Mouse (Mus musculus): ENCODE data around the gene Inpp5e. TPM values are rescaled to one million over a fixed set of nuclear protein-coding genes. Genes with fewer than 3 reads are reported as not detected.

Gene Inpp5e
- polyA plus RNA-seq, 1 experiment from 2014 or later = 25.8 TPM

DNA sequence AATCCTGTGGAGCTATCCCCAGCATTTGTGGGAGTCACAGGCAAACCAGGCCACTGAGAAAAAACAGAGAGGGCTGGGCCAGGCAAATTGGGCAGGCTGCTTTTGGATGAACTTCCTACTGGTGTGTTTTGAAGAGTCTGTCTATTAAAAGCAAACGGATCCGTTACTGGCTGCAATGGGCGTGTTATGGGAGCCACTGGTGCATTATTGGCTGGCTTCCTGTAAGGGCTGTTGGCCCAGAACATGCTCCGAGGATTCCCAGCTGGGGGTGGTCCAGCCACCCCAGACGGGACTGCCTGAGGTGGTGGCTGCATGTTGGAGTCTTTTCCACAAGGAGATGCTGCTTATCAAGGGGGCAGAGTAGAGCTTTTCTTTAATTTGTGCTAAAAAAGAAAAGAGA lies 32.7 kb upstream of the Inpp5e start:
- H3K4me2 ChIP-seq = no peak overlapping the region
- H3K9ac ChIP-seq = no peak overlapping the region
- no peaks in the 10 kb centered on the region for H3K9me3 ChIP-seq (replicated peaks)
- no peaks in the 10 kb centered on the region for H3K27me3 ChIP-seq
- 76% methylated on average over 5 of the region's 5 CpGs for WGBS
- H3K4me1 ChIP-seq = peaks cover 27% of the 10 kb centered on the region
- H3K36me3 ChIP-seq = peaks cover 55% of the 10 kb centered on the region
- H3K4me3 ChIP-seq (replicated peaks) = no peak overlapping the region
- ATAC-seq (replicated peaks; ENCODE audit: low FRiP score) = no peak
- H3K27ac ChIP-seq = no peak overlapping the region

DNA sequence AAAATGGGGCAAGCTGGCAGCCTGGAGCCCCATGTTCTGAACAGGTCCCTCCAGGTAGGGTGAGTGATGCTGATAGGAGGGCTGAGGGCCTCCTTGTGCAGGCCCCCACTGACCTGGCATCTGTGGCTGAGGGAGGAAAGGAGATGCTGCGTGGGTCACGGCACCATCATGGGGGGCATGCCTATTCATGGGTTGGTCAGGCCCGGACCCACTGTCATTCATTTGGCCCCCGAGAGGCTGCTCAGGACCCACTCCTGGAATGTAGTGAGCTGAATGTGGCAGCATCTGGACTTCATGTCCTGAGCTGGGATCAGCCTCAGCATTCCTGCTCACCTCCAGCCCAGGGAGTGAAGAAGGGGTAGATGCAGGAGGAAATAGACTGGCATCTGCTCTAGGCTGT lies 32.3 kb upstream of the Inpp5e start:
- WGBS = 90% methylated on average over 4 of the region's 4 CpGs
- Histone ChIP-seq H3K27me3 (no peaks in the 10 kb centered on the region), H3K9me3 (replicated peaks) (no peaks in the 10 kb centered on the region), H3K4me2 (no peak overlapping the region), H3K27ac (no peak overlapping the region), H3K4me3 (replicated peaks) (no peak overlapping the region), H3K9ac (no peak overlapping the region), H3K36me3 (peaks cover 57% of the 10 kb centered on the region), H3K4me1 (peaks cover 23% of the 10 kb centered on the region)
- no peak for ATAC-seq (replicated peaks; ENCODE audit: low FRiP score)

DNA sequence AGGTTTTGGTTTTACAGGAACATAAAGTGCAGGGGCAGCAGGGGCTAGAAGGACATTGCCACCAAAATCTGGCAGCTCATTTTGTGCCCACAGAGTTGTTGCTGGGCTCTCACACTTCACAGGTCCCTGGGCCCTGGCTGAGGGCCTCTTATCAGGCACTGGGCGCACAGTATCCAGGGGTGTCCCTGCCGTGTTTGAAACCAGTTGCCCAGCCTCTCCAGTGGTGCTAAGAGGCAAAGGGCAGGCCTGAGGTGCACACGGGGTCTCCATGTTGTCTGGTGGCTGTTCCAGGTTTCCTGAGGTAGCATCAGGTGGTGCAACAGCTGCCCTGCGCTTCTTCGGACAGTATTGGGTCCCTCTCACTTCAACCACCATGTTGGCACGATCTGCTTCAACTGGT lies 30.7 kb upstream of the Inpp5e start:
- Histone ChIP-seq H3K27ac (no peak overlapping the region), H3K36me3 (peaks cover 73% of the 10 kb centered on the region), H3K4me3 (replicated peaks) (no peak overlapping the region), H3K9me3 (replicated peaks) (no peaks in the 10 kb centered on the region), H3K9ac (no peak overlapping the region), H3K4me2 (no peak overlapping the region), H3K4me1 (peaks cover 20% of the 10 kb centered on the region), H3K27me3 (no peaks in the 10 kb centered on the region)
- ATAC-seq (replicated peaks; ENCODE audit: low FRiP score) = no peak
- 95% methylated on average over 6 of the region's 6 CpGs for WGBS

DNA sequence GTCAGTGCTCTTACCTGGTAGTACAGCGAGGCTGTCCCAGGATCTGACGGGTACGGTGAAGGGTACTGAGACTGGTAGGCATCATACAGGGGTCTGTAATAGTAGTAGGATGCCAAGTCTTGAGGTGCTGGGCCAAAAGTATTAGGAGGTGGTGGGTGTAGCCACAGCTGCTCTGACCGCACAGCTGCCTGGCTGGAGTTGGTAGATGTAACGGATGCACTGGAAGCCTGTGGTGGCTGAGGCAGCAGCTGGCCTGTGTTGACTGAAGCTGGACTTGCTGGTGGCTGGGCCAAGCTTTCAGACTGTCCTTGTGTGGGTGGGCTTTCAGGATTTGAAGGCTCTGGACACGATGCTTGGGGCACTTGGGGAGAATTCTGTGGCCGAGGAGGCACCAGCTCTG lies 29.4 kb upstream of the Inpp5e start:
- H3K27ac ChIP-seq = no peak overlapping the region
- H3K4me2 ChIP-seq = no peak overlapping the region
- H3K9me3 ChIP-seq (replicated peaks) = no peaks in the 10 kb centered on the region
- H3K36me3 ChIP-seq = peaks cover 86% of the 10 kb centered on the region
- H3K4me3 ChIP-seq (replicated peaks) = no peak overlapping the region
- WGBS = 95% methylated on average over 7 of the region's 7 CpGs
- H3K27me3 ChIP-seq = no peaks in the 10 kb centered on the region
- no peak overlapping the region for H3K9ac ChIP-seq
- H3K4me1 ChIP-seq = peaks cover 10% of the 10 kb centered on the region
- no peak for ATAC-seq (replicated peaks; ENCODE audit: low FRiP score)

DNA sequence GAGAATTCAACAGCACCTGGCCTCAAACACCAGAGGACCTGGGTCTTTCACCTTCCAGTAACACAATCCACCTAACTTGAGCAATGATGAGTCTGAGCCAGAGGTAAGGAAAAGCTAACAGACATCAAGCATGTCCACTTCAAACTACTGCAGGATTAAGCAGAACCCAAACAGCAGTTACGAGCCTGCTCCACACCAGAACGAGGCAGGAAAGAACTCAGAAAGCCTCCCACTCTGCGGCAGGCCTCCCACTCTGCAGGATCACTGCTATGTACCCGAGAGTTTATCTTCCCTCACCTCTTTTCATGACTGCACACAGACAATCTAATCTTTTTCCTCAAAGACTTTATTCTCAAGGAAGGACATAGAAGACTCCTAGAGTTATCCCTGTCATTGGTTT lies 28.2 kb upstream of the Inpp5e start:
- H3K4me2 ChIP-seq = no peak overlapping the region
- no peaks in the 10 kb centered on the region for H3K27me3 ChIP-seq
- 68% methylated on average over 4 of the region's 4 CpGs for WGBS

DNA sequence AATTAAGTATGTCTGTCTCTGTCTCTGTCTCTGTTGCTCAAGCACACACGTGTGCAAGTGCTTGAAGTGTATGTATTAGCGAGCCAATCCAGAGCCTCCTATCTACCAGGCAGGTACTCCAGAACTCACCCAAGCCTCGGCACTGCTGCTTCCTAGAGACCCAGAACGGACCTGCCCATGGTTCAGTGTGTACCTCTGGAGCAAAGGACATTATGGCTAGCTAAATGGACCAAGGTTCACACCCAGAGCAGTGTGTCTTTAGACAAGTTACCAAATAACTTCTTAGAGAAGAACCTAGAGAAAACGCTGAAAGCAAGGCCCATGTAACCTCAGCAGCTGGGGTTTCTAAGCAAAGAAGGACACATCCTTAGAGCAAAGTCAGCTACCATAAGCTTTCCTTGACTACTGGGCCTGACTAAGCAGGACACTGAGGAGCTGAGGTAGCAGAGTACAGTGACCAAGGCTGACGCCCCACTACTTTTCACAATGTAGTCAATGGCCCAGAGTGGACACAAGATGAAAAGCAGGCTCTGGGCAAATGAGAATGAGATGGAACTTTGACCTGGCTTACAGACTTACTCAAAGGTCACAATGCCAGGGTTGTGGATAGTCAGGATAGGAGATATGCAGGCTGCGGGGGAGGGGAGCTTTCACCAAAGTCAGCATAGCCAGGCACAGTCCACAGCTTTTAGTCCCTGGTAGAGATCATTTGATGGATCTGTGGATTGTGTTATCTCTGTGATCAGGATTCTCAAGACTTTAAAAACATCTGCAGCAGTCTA lies 26.0 kb upstream of the Inpp5e start:
- no peak overlapping the region for H3K4me2 ChIP-seq
- H3K4me1 ChIP-seq = 0 out of 2 replicates have a peak, but pooled peaks cover 4% of the 10 kb centered on the region
- H3K9me3 ChIP-seq (replicated peaks) = no peaks in the 10 kb centered on the region
- H3K27ac ChIP-seq = no peak overlapping the region
- peaks cover 96% of the 10 kb centered on the region for H3K36me3 ChIP-seq
- H3K4me3 ChIP-seq (replicated peaks) = no peak overlapping the region
- 92% methylated on average over 7 of the region's 7 CpGs for WGBS
- no peak for ATAC-seq (replicated peaks; ENCODE audit: low FRiP score)
- H3K9ac ChIP-seq = no peak overlapping the region
- no peaks in the 10 kb centered on the region for H3K27me3 ChIP-seq

More for the DNA sequence above, 28.2 kb upstream of the Inpp5e start:
- 0 out of 2 replicates have a peak, but pooled peaks cover 4% of the 10 kb centered on the region for H3K4me1 ChIP-seq
- no peak overlapping the region for H3K27ac ChIP-seq
- no peaks in the 10 kb centered on the region for H3K9me3 ChIP-seq (replicated peaks)
- H3K4me3 ChIP-seq (replicated peaks) = no peak overlapping the region
- ATAC-seq (replicated peaks; ENCODE audit: low FRiP score) = no peak
- peaks cover 97% of the 10 kb centered on the region for H3K36me3 ChIP-seq
- H3K9ac ChIP-seq = no peak overlapping the region

DNA sequence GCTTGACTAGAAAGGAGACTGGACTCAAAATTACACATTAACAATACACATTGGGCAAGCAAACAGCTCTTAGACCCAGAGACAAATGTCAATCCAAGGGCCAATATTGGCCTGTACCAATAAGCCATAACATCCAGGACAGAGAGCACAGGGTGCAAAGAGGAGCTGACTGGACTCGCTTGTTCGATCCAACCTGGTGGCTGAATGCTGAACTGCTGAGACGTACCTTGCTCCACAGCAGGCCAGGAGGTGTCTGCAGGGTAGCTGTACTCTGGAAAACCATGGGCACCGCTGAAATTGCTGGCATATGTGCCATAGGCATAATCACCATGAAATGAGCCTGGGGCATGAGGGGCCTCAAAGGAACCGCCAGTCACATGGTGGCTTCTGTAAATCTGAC lies 20.8 kb upstream of the Inpp5e start:
- 94% methylated on average over 5 of the region's 5 CpGs for WGBS
- H3K36me3 ChIP-seq = peaks cover 97% of the 10 kb centered on the region
- H3K27ac ChIP-seq = no peak overlapping the region
- no peaks in the 10 kb centered on the region for H3K4me1 ChIP-seq
- H3K27me3 ChIP-seq = no peaks in the 10 kb centered on the region
- H3K9ac ChIP-seq = no peak overlapping the region
- no peak overlapping the region for H3K4me2 ChIP-seq
- H3K4me3 ChIP-seq (replicated peaks) = no peak overlapping the region
- H3K9me3 ChIP-seq (replicated peaks) = no peaks in the 10 kb centered on the region
- ATAC-seq (replicated peaks; ENCODE audit: low FRiP score) = no peak

DNA sequence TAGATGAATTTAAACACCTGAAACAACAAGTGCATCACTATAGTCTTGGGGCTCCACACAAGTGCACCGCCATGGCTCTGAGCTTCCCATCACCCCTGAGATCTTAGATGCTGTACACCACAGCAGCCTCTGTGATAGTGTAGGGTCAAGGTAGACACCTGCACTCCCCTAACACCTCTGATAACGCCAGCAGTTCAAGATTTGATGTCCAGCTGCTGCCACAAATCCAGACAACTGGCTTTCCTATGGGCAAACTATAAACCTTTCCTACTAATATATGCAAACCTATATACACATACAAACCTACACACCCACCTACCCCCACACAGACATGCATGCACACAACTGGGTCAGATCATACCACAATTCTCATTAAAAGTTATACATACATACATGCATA lies 15.5 kb upstream of the Inpp5e start:
- Histone ChIP-seq H3K4me3 (replicated peaks) (no peak overlapping the region), H3K4me2 (no peak overlapping the region), H3K9ac (no peak overlapping the region), H3K36me3 (peaks cover 97% of the 10 kb centered on the region), H3K4me1 (no peaks in the 10 kb centered on the region), H3K27ac (no peak overlapping the region), H3K27me3 (no peaks in the 10 kb centered on the region), H3K9me3 (replicated peaks) (no peaks in the 10 kb centered on the region)
- ATAC-seq (replicated peaks; ENCODE audit: low FRiP score) = no peak
- 93% methylated on average over 2 of the region's 2 CpGs for WGBS

DNA sequence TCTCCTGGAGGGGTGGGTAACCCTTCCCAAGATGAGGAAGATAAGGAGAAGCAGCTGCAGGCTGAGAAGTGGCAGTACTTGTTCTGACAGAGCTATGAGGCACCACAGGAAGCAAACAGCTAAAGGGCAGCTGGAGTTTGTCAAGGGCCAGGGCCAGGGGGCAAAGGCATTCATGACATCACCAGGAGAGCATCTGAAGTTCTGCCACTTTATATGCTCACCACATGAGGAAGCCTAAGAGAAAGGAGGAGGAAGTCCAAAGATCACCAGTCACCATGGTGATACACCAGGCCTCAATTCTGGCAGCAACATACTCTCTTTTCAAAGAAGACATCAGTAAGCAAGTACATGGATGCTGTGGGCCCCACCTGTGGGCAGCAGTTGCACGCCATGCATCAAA lies 14.1 kb upstream of the Inpp5e start:
- Histone ChIP-seq H3K4me3 (replicated peaks) (no peak overlapping the region), H3K27me3 (no peaks in the 10 kb centered on the region), H3K4me1 (no peaks in the 10 kb centered on the region), H3K9me3 (replicated peaks) (no peaks in the 10 kb centered on the region), H3K27ac (no peak overlapping the region), H3K36me3 (peaks cover 97% of the 10 kb centered on the region), H3K4me2 (no peak overlapping the region), H3K9ac (no peak overlapping the region)
- 88% methylated on average over 1 of the region's 1 CpGs for WGBS
- no peak for ATAC-seq (replicated peaks; ENCODE audit: low FRiP score)

DNA sequence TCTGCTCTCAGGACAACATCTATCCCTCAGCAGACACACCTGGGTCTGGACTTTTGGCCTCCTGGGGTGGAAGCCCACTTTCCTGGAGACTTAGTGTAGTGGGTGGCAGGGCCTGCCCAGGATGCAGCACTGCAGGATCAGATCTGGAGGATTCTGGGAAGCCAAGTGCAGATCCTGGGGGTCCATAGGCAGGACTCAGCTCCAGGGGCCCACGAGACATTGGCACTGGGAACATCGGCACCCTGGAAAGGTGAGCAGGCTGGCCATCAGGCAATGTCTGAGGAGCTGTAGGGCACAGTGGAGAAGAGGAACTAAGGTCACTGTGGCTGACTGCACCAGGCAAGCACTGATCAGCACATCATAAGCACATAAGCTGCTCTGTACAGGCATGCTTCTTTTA lies 13.0 kb upstream of the Inpp5e start:
- 91% methylated on average over 2 of the region's 2 CpGs for WGBS
- peaks cover 99% of the 10 kb centered on the region for H3K36me3 ChIP-seq
- no peak overlapping the region for H3K27ac ChIP-seq
- ATAC-seq (replicated peaks; ENCODE audit: low FRiP score) = no peak
- H3K4me3 ChIP-seq (replicated peaks) = no peak overlapping the region
- no peaks in the 10 kb centered on the region for H3K4me1 ChIP-seq
- no peaks in the 10 kb centered on the region for H3K27me3 ChIP-seq
- H3K4me2 ChIP-seq = no peak overlapping the region
- H3K9me3 ChIP-seq (replicated peaks) = no peaks in the 10 kb centered on the region
- no peak overlapping the region for H3K9ac ChIP-seq

DNA sequence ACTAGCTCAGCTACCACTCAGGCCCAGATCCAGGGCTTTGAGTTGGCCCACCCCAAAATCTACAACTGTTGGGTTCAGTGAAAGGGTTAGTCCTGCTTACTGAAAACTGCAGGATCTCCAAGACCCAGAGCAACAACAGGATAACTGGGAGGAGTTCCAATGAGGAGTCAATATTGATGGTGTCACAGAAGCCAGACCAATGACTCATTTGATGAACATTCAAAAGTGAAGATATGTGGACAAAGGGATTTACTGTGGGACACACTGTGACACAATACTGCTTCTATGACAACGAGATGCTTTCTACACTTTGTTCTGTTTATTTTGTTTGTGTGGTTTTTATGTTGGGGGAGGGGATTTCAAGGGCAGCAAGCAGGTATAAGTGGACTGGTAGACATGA lies 9.1 kb upstream of the Inpp5e start:
- H3K9ac ChIP-seq = no peak overlapping the region
- H3K4me2 ChIP-seq = no peak overlapping the region
- WGBS = 84% methylated on average over 1 of the region's 1 CpGs
- no peak for ATAC-seq (replicated peaks; ENCODE audit: low FRiP score)
- no peak overlapping the region for H3K4me3 ChIP-seq (replicated peaks)
- peaks cover 99% of the 10 kb centered on the region for H3K36me3 ChIP-seq
- H3K4me1 ChIP-seq = no peaks in the 10 kb centered on the region
- no peaks in the 10 kb centered on the region for H3K27me3 ChIP-seq
- H3K27ac ChIP-seq = no peak overlapping the region
- H3K9me3 ChIP-seq (replicated peaks) = no peaks in the 10 kb centered on the region

DNA sequence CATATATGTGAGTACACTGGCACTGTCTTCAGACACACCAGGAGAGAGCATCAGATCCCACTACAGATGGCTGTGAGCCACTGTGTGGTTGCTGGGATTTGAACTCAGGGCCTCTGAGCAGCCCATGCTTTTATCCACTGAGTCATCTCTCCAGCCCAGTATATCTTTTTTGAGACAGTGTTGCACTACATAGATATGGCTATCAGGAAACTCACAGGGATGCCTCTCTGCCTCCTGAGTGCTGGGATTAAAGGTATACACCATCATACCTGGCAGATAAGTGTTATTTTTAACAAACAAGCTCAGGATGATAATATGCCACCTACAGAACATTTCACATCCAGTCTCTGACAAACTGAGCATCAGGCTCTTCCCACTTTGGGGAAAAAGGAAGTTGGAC lies 8.1 kb upstream of the Inpp5e start:
- peaks cover 99% of the 10 kb centered on the region for H3K36me3 ChIP-seq
- no peak for ATAC-seq (replicated peaks; ENCODE audit: low FRiP score)

DNA sequence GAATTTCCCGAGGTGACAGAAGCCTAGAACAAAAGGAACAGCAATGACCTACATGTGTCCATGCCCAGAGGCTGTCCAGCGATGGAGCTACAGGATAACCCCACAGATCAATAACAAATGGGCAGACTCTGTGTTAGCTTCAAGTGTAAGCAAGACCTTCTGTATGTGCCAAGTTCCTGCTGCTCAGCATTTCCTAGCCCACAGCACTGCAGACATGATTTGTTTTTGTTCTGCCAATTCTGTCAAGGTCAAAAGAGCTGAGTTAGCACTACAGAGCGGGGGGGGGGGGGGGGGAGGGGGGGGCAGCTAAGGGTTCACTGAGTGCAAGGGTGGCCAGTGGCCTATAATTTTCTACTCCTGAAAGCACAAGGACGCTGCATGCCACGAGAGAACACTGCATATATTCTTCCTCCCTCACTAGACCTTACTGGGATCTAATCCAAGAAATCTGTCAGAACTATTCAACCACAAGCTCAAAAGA lies 2.0 kb upstream of the Inpp5e start:
- H3K27ac ChIP-seq = no peak overlapping the region
- H3K9ac ChIP-seq = no peak overlapping the region
- H3K4me3 ChIP-seq (replicated peaks) = no peak overlapping the region
- peaks cover 30% of the 10 kb centered on the region for H3K4me1 ChIP-seq
- no peak overlapping the region for H3K4me2 ChIP-seq
- no peak for ATAC-seq (replicated peaks; ENCODE audit: low FRiP score)
- 66% methylated on average over 4 of the region's 5 CpGs for WGBS
- no peaks in the 10 kb centered on the region for H3K9me3 ChIP-seq (replicated peaks)
- no peaks in the 10 kb centered on the region for H3K27me3 ChIP-seq
- peaks cover 72% of the 10 kb centered on the region for H3K36me3 ChIP-seq

More for the DNA sequence above, 8.1 kb upstream of the Inpp5e start:
- Histone ChIP-seq H3K4me1 (no peaks in the 10 kb centered on the region), H3K27me3 (no peaks in the 10 kb centered on the region), H3K9ac (no peak overlapping the region), H3K4me2 (no peak overlapping the region), H3K27ac (no peak overlapping the region), H3K4me3 (replicated peaks) (no peak overlapping the region), H3K9me3 (replicated peaks) (no peaks in the 10 kb centered on the region)

Data from kidney, embryonic 15.5 days (tissue).